Mouse (Mus musculus) liver, embryonic 14.5 days (tissue): ENCODE measurements around the gene Whamm. TPM values are rescaled to one million over a fixed set of nuclear protein-coding genes. Genes with fewer than 3 reads are reported as not detected.

ENCODE experiments used
- ATAC-seq: fragments of 200-750 bp; cut with Nextera tagmentation; 2 replicates; pipeline ENCODE4 v1.8.0; 2017; ENCODE audit warnings: moderate number of reproducible peaks, mild to moderate bottlenecking, moderate library complexity; ENCODE audit not compliant: insufficient read depth
- DNase-seq, 3 experiments: peaks; one replicate each; pipeline ENCODE4 v3.0.0-alpha.2; 2012 to 2013; ENCODE audit warnings: low read depth in 3 of 3, low spot score in 3 of 3
- H3K27ac ChIP-seq: fragments of 300-500 bp; sonication (generic); 2 replicates; pipeline ENCODE4 v1.5.1; 2014; ENCODE audit warnings: moderate library complexity, mild to moderate bottlenecking, control low read depth, inconsistent platforms
- H3K27me3 ChIP-seq: fragments of 300-500 bp; sonication (generic); 2 replicates; pipeline ENCODE4 v1.6.1; 2014; ENCODE audit warnings: mild to moderate bottlenecking, low read length, moderate library complexity; ENCODE audit not compliant: control insufficient read depth, insufficient read depth
- H3K36me3 ChIP-seq: fragments of 300-500 bp; sonication (generic); replicated peaks from 2 replicates; pipeline ENCODE4 v1.6.1; 2014; ENCODE audit warnings: low read depth; ENCODE audit not compliant: control insufficient read depth, insufficient read depth
- H3K4me1 ChIP-seq, 2 experiments: fragments of 200-500 bp in 1 of 2; fragments of 300-500 bp in 1 of 2; sonication (generic) in 1 of 2; replicated peaks; 2 replicates each; pipeline ENCODE4 v1.6.1; 2012 to 2014; ENCODE audit warnings: antibody characterized with exemption in 1 of 2, inconsistent platforms in 1 of 2, low read length in 1 of 2; ENCODE audit not compliant: control insufficient read depth in 2 of 2, insufficient read depth in 2 of 2
- H3K4me2 ChIP-seq: fragments of 300-500 bp; sonication (generic); 2 replicates; pipeline ENCODE4 v1.6.1; 2014; ENCODE audit warnings: low read depth, mild to moderate bottlenecking, control low read depth, moderate library complexity
- H3K4me3 ChIP-seq, 2 experiments: fragments of 200-500 bp in 1 of 2; fragments of 300-500 bp in 1 of 2; sonication (generic) in 1 of 2; 2 replicates each; pipeline ENCODE4 v1.5.1; 2012 to 2014; ENCODE audit warnings: low read depth in 2 of 2, low read length in 2 of 2, mild to moderate bottlenecking in 2 of 2, control low read depth in 1 of 2, inconsistent platforms in 1 of 2, moderate library complexity in 1 of 2; ENCODE audit not compliant: insufficient read depth in 1 of 2
- H3K9ac ChIP-seq: fragments of 300-500 bp; sonication (generic); replicated peaks from 2 replicates; pipeline ENCODE4 v1.6.1; 2014; ENCODE audit warnings: mild to moderate bottlenecking, control low read depth, moderate library complexity
- H3K9me3 ChIP-seq: fragments of 300-500 bp; sonication (generic); 2 replicates; pipeline ENCODE4 v1.6.1; 2016; ENCODE audit warnings: low read length, mixed read lengths; ENCODE audit not compliant: control insufficient read depth
- CTCF ChIP-seq: IDR thresholded peaks from 2 replicates; pipeline ENCODE4 v1.5.1; 2016; ENCODE audit warnings: antibody characterized with exemption, low read depth, control low read depth
- EP300 ChIP-seq: IDR thresholded peaks from 2 replicates; pipeline ENCODE4 v1.6.1; 2016; ENCODE audit warnings: antibody characterized with exemption, low read depth
- WGBS: fragments of 180-500 bp; shearing (Covaris S2); extraction: QIAGEN DNeasy Blood & Tissue Kit; methylation state at CpG from one replicate; pipeline ENCODE4 v1.1.7; 2014; ENCODE audit not compliant: insufficient replicate concordance; 5-methylcytosine and 5-hydroxymethylcytosine counted together
- polyA plus RNA-seq, 2 experiments: library from polyadenylated mRNA; depleted of rRNA in 1 of 2; stranded (reverse) in 1 of 2; unstranded in 1 of 2; fragments of >200 nt; fragmentation: Nextera tagmentation in 1 of 2; extraction: Ambion mirVana in 1 of 2; gene quantifications; 2 replicates each; pipeline versions ENCODE4 v1.2.1 to v1.2.3; 2012 to 2014

The Whamm gene
- polyA plus RNA-seq, 2 experiments: 6.3 to 6.9 TPM

- ATAC-seq (no peak), DNase-seq (no peak)
- Histone ChIP-seq H3K4me3 (no peak overlapping the region), H3K4me1 (no peaks in the 10 kb centered on the region), H3K36me3 (no peaks in the 10 kb centered on the region), H3K27me3 (no peaks in the 10 kb centered on the region), H3K9me3 (no peaks in the 10 kb centered on the region), H3K9ac (no peak overlapping the region), H3K4me2 (no peak overlapping the region), H3K27ac (no peak overlapping the region)
- WGBS: 64% methylated on average over 7 of the region's 7 CpGs
- TF ChIP-seq EP300 (no peak), CTCF (no peak)
These were observed 13.6 kb upstream of the Whamm start for GRCm38 (mm10) chr7:81557252-81557984.

- H3K9me3 ChIP-seq: no peaks in the 10 kb centered on the region
- H3K9ac ChIP-seq: no peak overlapping the region
- H3K36me3 ChIP-seq: no peaks in the 10 kb centered on the region
- H3K27ac ChIP-seq: no peak overlapping the region
- DNase-seq (no peak), ATAC-seq (no peak)
- H3K27me3 ChIP-seq: no peaks in the 10 kb centered on the region
- 54% methylated on average over 4 of the region's 4 CpGs for WGBS
- TF ChIP-seq EP300 (no peak), CTCF (no peak)
- no peak overlapping the region for H3K4me2 ChIP-seq
- H3K4me3 ChIP-seq: no peak overlapping the region
- no peaks in the 10 kb centered on the region for H3K4me1 ChIP-seq
These were observed 13.1 kb upstream of the Whamm start for GRCm38 (mm10) chr7:81557985-81558360.

- H3K27me3 ChIP-seq: no peaks in the 10 kb centered on the region
- DNase-seq: no peak
- H3K4me3 ChIP-seq: no peak overlapping the region
- no peak overlapping the region for H3K4me2 ChIP-seq
- H3K27ac ChIP-seq: no peak overlapping the region
- WGBS: 65% methylated on average over 14 of the region's 14 CpGs
- no peak for TF ChIP-seq EP300
- TF ChIP-seq CTCF: no peak
- H3K36me3 ChIP-seq: no peaks in the 10 kb centered on the region
- no peak overlapping the region for H3K9ac ChIP-seq
- H3K4me1 ChIP-seq: no peaks in the 10 kb centered on the region
- no peaks in the 10 kb centered on the region for H3K9me3 ChIP-seq
- no peak for ATAC-seq
These were observed 11.7 kb upstream of the Whamm start for GRCm38 (mm10) chr7:81559231-81559980.

GRCm38 (mm10) chr7:81560101-81561049 is 10.7 kb upstream of the Whamm start:
- Histone ChIP-seq H3K9ac (no peak overlapping the region), H3K36me3 (no peaks in the 10 kb centered on the region), H3K4me1 (no peaks in the 10 kb centered on the region), H3K27ac (no peak overlapping the region), H3K9me3 (no peaks in the 10 kb centered on the region), H3K4me2 (no peak overlapping the region), H3K4me3 (no peak overlapping the region), H3K27me3 (no peaks in the 10 kb centered on the region)
- TF ChIP-seq CTCF: no peak
- no peak for TF ChIP-seq EP300
- 61% methylated on average over 8 of the region's 8 CpGs for WGBS
- DNase-seq: no peak
- no peak for ATAC-seq
